Mouse (Mus musculus): ENCODE data around the gene Cmc2. TPM values are rescaled to one million over a fixed set of nuclear protein-coding genes. Genes with fewer than 3 reads are reported as not detected.

The Cmc2 gene
- polyA plus RNA-seq, 1 experiment from 2014 or later, result 25.7 TPM

GRCm38 (mm10) chr8:116842678-116843077 is 78.6 kb downstream of the Cmc2 start:
- no peak for ATAC-seq
- Histone ChIP-seq H3K9ac (ENCODE audit: low read depth, low read length) (no peak overlapping the region), H3K36me3 (ENCODE audit: control insufficient read depth, insufficient read depth, low read length) (no peaks in the 10 kb centered on the region), H3K4me3 (ENCODE audit: low read depth, low read length) (no peak overlapping the region), H3K27me3 (ENCODE audit: control insufficient read depth, insufficient read depth, low read depth, low read length) (no peaks in the 10 kb centered on the region), H3K4me2 (ENCODE audit: low read length) (no peak overlapping the region), H3K27ac (ENCODE audit: low read length) (no peak overlapping the region), H3K9me3 (replicated peaks; ENCODE audit: control insufficient read depth, low read length, poor library complexity, severe bottlenecking) (no peaks in the 10 kb centered on the region), H3K4me1 (ENCODE audit: control insufficient read depth, insufficient read depth, low read length) (0 out of 2 replicates have a peak, but pooled peaks cover under 1% of the 10 kb centered on the region)
- WGBS, result 79% methylated on average over 6 of the region's 6 CpGs

Other genes starting within 250 kb of the Cmc2 start
- 9.7 and 13.1 TPM in 2 replicates for gene Cdyl2, start 188.5 kb downstream of the Cmc2 start, polyA plus RNA-seq (2015; fragmentation: Nextera tagmentation; extraction: Ambion mirVana)
- 6.4 and 6.9 TPM in 2 replicates for gene Cenpn, start 275 bp upstream of the Cmc2 start, polyA plus RNA-seq (2015; fragmentation: Nextera tagmentation; extraction: Ambion mirVana)
- 20.4 and 20.8 TPM in 2 replicates for gene Atmin, start 21.9 kb upstream of the Cmc2 start, polyA plus RNA-seq (2015; fragmentation: Nextera tagmentation; extraction: Ambion mirVana)
- gene 1700030J22Rik, start 57.5 kb upstream of the Cmc2 start, polyA plus RNA-seq (2015; fragmentation: Nextera tagmentation; extraction: Ambion mirVana), result 9.6 and 11.3 TPM in 2 replicates
- 74.3 and 80.2 TPM in 2 replicates for gene Gcsh, start 72.1 kb upstream of the Cmc2 start, polyA plus RNA-seq (2015; fragmentation: Nextera tagmentation; extraction: Ambion mirVana)
- 0.04 TPM in 1 of 2 replicates, not detected in the other for gene Pkd1l2, start 161.0 kb upstream of the Cmc2 start, polyA plus RNA-seq (2015; fragmentation: Nextera tagmentation; extraction: Ambion mirVana)
- gene Bco1, start 174.4 kb upstream of the Cmc2 start, polyA plus RNA-seq (2015; fragmentation: Nextera tagmentation; extraction: Ambion mirVana), result 0.35 TPM in 2 replicates
- gene Gan, start 236.7 kb upstream of the Cmc2 start, polyA plus RNA-seq (2015; fragmentation: Nextera tagmentation; extraction: Ambion mirVana), result 3.2 and 3.4 TPM in 2 replicates